Mouse (Mus musculus): Measurements from ENCODE around the gene Ecsit. TPM values are rescaled to one million over a fixed set of nuclear protein-coding genes. Genes with fewer than 3 reads are reported as not detected.

Ecsit gene
- polyA plus RNA-seq (2015; fragmentation: Nextera tagmentation; extraction: Ambion mirVana): 55.0 and 62.4 TPM in 2 replicates

DNA sequence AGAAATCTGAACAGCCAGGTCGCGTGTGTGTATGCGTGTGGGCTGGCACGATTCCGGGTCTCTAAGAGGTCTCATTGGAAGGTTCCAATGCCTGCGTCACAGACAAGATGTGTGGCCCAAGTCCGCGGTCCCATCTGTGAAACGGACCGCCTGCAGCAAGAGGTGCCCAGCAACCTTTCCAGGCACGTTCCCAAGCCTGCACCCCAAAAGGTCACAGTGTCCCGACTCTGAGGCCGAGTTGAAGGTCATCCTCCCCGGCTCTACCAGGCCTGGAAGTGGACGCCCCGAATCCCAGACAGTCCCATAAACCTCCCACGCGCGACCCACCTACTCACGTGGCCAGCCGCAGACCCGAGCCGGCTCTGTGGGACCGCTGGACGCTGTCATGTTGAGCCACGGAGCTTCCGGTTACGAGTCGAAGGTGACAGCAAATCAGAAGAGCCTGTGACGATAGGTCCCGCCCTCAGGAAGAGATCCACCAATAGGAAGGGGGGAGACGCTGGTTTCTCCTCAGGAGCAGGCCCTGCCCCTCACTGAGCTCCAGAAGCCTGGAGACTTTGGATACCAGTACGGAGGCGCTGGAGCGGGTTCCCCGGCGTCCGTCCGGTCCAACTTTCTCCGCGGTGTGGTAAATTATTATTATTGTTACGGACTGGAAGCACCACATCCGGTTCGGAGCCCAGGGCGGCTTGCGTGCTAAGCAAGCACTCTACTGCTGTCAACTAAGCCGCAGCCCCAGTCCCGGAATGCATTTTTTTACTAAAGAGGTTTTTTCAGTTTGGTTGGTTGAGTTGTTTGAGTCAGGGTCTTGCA is at the start of gene Ecsit:
TSS of gene Ecsit (minus strand) at position 417 of the 813 bp plus-strand sequence.
- under 1% methylated on average over 48 of the region's 48 CpGs for WGBS
- no peaks in the 10 kb centered on the region for H3K9me3 ChIP-seq (replicated peaks)
- peak within 1 kb of the TSS; percentile 93 for H3K4me3 ChIP-seq
- H3K9ac ChIP-seq: peak within 1 kb of the TSS; percentile 86
- H3K36me3 ChIP-seq: peaks cover 5% of the 10 kb centered on the region; the same call in 1 of the 2 replicates
- peaks cover 9% of the 10 kb centered on the region for H3K4me1 ChIP-seq (replicated peaks)
- ATAC-seq (replicated peaks; ENCODE audit: insufficient number of reproducible peaks, insufficient read depth, low FRiP score, low read depth): peak; percentile 98
- H3K27me3 ChIP-seq: no peaks in the 10 kb centered on the region
- H3K27ac ChIP-seq: peak within 1 kb of the TSS; percentile 82
- H3K4me2 ChIP-seq: peak within 1 kb of the TSS; percentile 88

DNA sequence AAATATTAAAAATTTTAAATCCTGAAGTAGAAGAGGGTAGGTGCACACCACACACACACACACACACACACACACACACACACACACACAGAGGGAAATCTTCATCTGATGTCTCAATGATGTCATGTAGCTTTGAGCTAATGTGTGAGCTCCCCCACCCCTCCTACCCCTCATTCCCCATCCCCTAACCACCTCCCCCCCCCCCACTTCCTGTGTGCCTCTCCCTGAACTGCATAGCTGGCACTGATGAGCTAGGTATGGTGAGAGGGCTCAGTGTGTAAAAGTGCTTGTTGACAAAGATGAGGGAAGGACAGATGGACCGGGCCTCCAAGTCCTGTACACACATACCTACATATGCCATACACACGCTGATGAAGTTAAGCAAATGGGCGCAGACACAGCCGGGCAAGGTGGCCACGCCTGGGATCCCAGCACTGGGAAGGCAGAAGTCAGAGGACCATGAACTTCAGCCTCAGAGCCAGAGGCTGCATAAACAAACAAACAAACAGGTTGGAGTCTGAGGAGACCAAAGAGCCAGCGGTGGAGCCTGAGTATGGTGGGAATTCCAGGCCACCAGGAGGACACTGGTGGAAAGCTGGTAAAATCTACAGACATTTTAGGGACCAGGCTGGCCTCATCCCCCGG is 49.1 kb upstream of the Ecsit start:
- WGBS: 84% methylated on average over 7 of the region's 7 CpGs
- H3K4me1 ChIP-seq (replicated peaks): peaks cover 10% of the 10 kb centered on the region
- H3K9ac ChIP-seq: no peak overlapping the region
- H3K27ac ChIP-seq: no peak overlapping the region
- no peaks in the 10 kb centered on the region for H3K27me3 ChIP-seq
- no peak overlapping the region for H3K4me3 ChIP-seq
- ATAC-seq (replicated peaks; ENCODE audit: insufficient number of reproducible peaks, insufficient read depth, low FRiP score, low read depth): no peak
- no peaks in the 10 kb centered on the region for H3K36me3 ChIP-seq
- H3K4me2 ChIP-seq: no peak overlapping the region
- H3K9me3 ChIP-seq (replicated peaks): no peaks in the 10 kb centered on the region

DNA sequence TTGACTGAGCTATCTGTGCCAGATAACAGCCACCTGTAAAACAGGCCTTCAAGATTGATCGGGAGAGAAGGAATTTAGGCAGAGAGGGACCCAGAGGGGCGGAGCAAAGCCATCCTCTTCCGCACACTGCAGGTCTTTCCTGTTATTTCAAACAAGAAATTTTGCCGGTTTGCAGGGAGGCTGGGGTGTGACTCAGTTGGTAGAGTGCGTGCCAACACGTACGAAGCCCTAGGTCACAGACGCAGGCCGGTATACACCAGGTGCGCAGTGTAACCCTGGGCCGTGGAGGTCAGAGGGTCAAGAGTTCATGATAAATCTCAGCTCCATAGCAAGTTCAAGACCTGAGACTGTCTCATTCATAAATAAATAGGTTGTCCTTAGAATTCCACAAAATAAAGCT is 47.0 kb upstream of the Ecsit start:
- Histone ChIP-seq H3K36me3 (no peaks in the 10 kb centered on the region), H3K27ac (no peak overlapping the region), H3K27me3 (no peaks in the 10 kb centered on the region), H3K9me3 (replicated peaks) (no peaks in the 10 kb centered on the region), H3K4me2 (peak overlapping the region; percentile 64), H3K4me3 (peak overlapping the region; percentile 43; the same call in 1 of the 2 replicates), H3K9ac (no peak overlapping the region), H3K4me1 (replicated peaks) (peaks cover 10% of the 10 kb centered on the region)
- WGBS: 44% methylated on average over 11 of the region's 11 CpGs
- ATAC-seq (replicated peaks; ENCODE audit: insufficient number of reproducible peaks, insufficient read depth, low FRiP score, low read depth): no peak

DNA sequence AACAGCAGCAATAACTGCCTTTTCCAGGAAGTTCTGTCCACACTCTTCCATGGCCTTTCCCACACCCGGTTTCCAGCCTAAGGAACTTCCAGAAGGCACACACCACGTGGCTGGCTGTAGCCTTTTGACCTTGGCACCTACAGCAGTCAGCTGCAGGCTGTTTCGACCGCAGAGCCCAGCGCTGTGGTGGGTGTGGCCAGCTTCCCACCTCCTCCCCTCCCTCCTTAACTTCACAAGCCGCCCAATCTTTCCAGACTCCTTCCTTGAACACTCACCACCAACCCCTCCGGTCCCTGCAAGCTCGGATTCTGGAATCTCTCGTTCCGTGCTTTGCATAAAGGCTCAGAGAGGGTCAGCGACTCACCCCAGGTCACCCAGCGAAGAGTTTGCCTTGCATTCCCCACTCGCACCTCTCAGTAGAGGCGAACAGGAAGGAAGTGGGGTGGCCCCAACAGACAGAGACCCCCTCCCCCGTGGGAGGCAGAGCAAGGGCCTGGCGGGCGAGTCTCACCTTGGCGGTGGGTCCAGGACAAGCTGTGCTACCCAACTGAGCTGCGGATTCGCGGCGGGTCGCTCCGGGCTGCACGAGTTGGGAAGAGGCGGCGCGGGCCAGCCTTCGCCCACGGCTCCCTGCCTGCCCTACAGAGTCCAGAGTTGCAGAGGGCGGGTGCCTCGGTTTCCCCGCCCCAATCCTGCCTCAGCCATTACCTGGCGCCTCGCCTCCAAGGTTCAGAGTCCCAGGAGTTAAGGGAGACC is 46.2 kb upstream of the Ecsit start:
- H3K4me2 ChIP-seq: peak overlapping the region; percentile 64
- no peak overlapping the region for H3K27ac ChIP-seq
- no peaks in the 10 kb centered on the region for H3K27me3 ChIP-seq
- no peaks in the 10 kb centered on the region for H3K36me3 ChIP-seq
- H3K9ac ChIP-seq: peak overlapping the region; percentile 46
- H3K4me3 ChIP-seq: peak overlapping the region; percentile 43
- peak; percentile 61; the same call in 1 of the 2 replicates for ATAC-seq (replicated peaks; ENCODE audit: insufficient number of reproducible peaks, insufficient read depth, low FRiP score, low read depth)
- 2% methylated on average over 35 of the region's 35 CpGs for WGBS
- no peaks in the 10 kb centered on the region for H3K9me3 ChIP-seq (replicated peaks)
- peaks cover 10% of the 10 kb centered on the region for H3K4me1 ChIP-seq (replicated peaks)

DNA sequence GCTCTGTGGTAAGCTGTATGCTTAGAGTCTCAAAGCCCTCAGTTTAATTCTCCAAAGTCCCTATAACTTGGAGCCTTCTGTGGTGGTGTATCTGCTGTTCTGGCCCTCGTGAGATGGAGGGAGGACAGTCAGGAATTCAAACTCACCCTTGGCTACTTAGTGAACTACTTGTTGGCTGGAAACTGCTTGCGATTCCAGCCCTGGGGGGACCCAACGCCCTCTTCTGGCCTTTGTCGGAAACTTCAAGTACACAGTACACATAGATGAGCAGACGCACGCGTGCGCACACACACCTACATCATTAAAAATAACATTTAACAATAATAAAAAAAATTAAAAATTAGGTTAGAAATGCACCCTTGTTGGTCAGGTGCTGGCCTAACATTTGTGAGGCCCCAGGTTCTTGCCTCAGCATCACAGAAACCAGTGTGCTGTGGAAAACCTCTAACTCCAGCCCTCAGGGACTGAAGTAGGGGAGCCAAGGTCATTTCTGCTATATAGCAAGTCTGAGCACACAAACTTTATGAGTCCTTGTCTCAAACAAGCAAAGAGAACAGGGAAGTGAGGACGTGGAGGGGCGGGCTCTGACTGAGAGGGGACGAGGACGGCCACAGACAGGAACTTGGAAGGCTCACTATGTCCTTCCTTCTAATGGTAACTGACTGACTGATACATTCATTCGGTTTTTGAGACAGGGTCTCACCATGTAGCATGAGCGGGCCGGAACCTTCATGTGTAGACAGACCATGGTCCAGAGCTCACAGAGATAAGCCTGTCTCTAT is 40.2 kb upstream of the Ecsit start:
- no peak overlapping the region for H3K9ac ChIP-seq
- WGBS: 80% methylated on average over 15 of the region's 15 CpGs
- H3K27ac ChIP-seq: no peak overlapping the region
- no peaks in the 10 kb centered on the region for H3K36me3 ChIP-seq
- no peaks in the 10 kb centered on the region for H3K27me3 ChIP-seq
- no peak overlapping the region for H3K4me2 ChIP-seq
- H3K4me1 ChIP-seq (replicated peaks): no peaks in the 10 kb centered on the region
- no peak for ATAC-seq (replicated peaks; ENCODE audit: insufficient number of reproducible peaks, insufficient read depth, low FRiP score, low read depth)
- H3K4me3 ChIP-seq: no peak overlapping the region
- no peaks in the 10 kb centered on the region for H3K9me3 ChIP-seq (replicated peaks)

DNA sequence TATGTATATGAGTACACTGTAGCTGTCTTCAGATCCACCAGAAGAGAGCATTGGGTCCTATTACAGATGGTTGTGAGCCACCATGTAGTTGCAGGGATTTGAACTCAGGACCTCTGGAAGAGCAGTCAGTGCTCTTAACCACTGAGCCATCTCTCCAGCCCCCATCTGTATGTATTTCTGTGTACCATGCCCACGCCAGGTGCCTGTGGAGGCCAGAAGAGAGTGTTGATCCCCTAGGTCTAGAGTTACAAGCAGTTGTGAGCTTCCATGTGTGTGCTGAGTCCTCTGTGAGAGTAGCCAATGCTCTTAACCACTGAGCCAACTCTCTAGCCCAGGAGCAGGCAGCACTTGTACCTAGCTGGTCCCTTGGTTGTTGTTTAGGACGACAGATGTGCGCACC is 38.9 kb upstream of the Ecsit start:
- Histone ChIP-seq H3K9ac (no peak overlapping the region), H3K4me3 (no peak overlapping the region), H3K27me3 (no peaks in the 10 kb centered on the region), H3K9me3 (replicated peaks) (no peaks in the 10 kb centered on the region), H3K4me1 (replicated peaks) (no peaks in the 10 kb centered on the region), H3K36me3 (no peaks in the 10 kb centered on the region), H3K4me2 (no peak overlapping the region), H3K27ac (no peak overlapping the region)
- WGBS: 81% methylated on average over 3 of the region's 3 CpGs
- no peak for ATAC-seq (replicated peaks; ENCODE audit: insufficient number of reproducible peaks, insufficient read depth, low FRiP score, low read depth)

DNA sequence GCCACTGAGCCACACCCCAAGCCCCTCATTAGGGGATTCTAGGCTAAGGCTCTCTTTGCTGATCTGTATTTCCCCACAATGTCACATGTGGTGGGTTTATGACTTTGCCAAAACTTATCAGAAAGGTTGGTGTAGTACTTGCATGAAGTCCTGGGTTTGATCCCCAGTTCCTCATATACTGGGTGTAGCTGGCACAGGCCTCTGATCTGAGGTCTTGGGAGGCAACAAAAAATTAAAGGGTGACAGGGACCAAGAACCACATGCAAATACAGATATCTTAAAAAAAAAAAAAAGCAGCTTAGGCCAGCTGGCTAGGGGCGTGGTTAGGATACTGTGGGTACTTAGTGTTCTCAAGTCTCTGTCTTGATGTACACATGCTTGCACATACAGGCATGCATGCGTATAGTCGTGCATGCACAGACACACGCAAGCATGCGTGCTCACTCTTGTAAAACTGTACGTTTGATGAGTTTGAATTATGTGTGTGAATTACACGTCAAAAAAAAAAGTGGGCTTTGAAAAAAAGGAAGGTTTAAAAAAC is 37.9 kb upstream of the Ecsit start:
- no peaks in the 10 kb centered on the region for H3K9me3 ChIP-seq (replicated peaks)
- WGBS: 82% methylated on average over 7 of the region's 7 CpGs
- H3K9ac ChIP-seq: no peak overlapping the region
- H3K27ac ChIP-seq: no peak overlapping the region
- H3K27me3 ChIP-seq: no peaks in the 10 kb centered on the region
- no peaks in the 10 kb centered on the region for H3K4me1 ChIP-seq (replicated peaks)
- no peaks in the 10 kb centered on the region for H3K36me3 ChIP-seq
- ATAC-seq (replicated peaks; ENCODE audit: insufficient number of reproducible peaks, insufficient read depth, low FRiP score, low read depth): no peak
- no peak overlapping the region for H3K4me3 ChIP-seq
- no peak overlapping the region for H3K4me2 ChIP-seq

DNA sequence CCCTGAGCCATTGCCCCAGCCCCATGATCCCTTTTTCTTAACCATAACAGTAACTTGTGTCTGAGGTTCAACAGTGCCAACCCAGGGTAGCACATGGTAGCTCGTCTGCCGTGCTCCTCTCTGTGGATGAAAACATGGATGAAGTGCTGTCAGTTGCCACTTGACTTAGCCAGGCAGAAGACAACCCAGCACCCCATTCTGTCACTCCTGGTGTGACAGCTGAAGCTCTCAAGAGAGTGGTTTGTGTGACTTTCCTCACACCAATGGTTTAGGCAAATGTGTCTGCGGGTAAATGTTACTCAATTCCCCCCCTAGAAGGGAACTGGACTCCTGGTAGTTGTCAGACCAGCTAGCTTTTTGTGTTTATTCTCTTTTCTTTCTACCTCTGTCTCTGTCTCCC is 36.8 kb upstream of the Ecsit start:
- Histone ChIP-seq H3K9me3 (replicated peaks) (no peaks in the 10 kb centered on the region), H3K27ac (no peak overlapping the region), H3K4me3 (no peak overlapping the region), H3K4me2 (no peak overlapping the region), H3K4me1 (replicated peaks) (peaks cover 8% of the 10 kb centered on the region; the same call in 1 of the 2 replicates), H3K36me3 (no peaks in the 10 kb centered on the region), H3K27me3 (no peaks in the 10 kb centered on the region), H3K9ac (no peak overlapping the region)
- ATAC-seq (replicated peaks; ENCODE audit: insufficient number of reproducible peaks, insufficient read depth, low FRiP score, low read depth): no peak
- WGBS: 53% methylated on average over 3 of the region's 3 CpGs

DNA sequence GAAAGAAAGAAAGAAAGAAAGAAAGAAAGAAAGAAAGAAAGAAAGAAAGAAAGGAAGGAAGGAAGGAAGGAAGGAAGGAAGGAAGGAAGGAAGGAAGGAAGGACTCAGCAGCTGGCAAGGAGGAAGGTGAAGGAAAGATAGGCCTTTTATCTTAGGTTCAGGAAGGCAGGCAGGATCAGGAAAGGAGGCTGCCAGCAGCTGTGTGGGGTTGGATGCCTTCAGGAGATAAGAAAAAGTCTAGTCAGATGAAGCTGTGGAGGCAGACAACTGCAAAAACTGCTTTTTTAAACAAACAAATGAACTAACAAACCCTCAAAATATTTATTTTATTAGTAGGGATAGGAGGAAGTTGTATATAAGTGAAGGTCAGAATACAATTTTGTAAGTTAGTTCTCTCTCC is 36.3 kb upstream of the Ecsit start:
- H3K4me3 ChIP-seq: no peak overlapping the region
- no peaks in the 10 kb centered on the region for H3K36me3 ChIP-seq
- H3K27ac ChIP-seq: no peak overlapping the region
- H3K27me3 ChIP-seq: no peaks in the 10 kb centered on the region
- peaks cover 8% of the 10 kb centered on the region; the same call in 1 of the 2 replicates for H3K4me1 ChIP-seq (replicated peaks)
- H3K9ac ChIP-seq: no peak overlapping the region
- H3K4me2 ChIP-seq: no peak overlapping the region
- H3K9me3 ChIP-seq (replicated peaks): no peaks in the 10 kb centered on the region
- ATAC-seq (replicated peaks; ENCODE audit: insufficient number of reproducible peaks, insufficient read depth, low FRiP score, low read depth): no peak

DNA sequence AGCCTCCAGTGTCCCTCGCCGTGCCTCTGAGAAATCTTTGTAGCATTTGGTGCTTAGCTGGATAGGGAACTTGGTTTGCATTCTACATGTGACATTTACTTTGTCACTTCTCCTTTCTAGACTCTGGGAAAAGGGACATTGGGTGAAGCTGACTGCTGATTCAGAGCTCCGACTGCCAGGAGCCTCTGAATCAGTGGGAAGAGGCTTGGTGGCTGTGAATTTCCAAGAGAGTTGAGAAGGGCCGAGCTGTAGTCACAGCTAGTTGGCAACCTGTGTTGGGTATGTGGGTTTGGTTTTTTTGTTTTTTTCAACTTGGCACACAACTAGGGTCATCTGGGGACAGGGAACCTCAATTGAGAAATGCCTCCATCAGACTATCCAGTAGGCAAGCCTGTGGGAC is 34.3 kb upstream of the Ecsit start:
- Histone ChIP-seq H3K9me3 (replicated peaks) (no peaks in the 10 kb centered on the region), H3K4me1 (replicated peaks) (peaks cover 18% of the 10 kb centered on the region), H3K4me3 (no peak overlapping the region), H3K9ac (no peak overlapping the region), H3K27ac (no peak overlapping the region), H3K4me2 (no peak overlapping the region), H3K36me3 (no peaks in the 10 kb centered on the region), H3K27me3 (no peaks in the 10 kb centered on the region)
- 90% methylated on average over 4 of the region's 4 CpGs for WGBS
- no peak for ATAC-seq (replicated peaks; ENCODE audit: insufficient number of reproducible peaks, insufficient read depth, low FRiP score, low read depth)
